Mouse (Mus musculus) right cerebral cortex, postnatal 14 days (tissue): ENCODE data around the gene Srxn1.
"Not testable (repeated sequence)": the region's sequence is repeated elsewhere in the genome, so short reads cannot be mapped to it uniquely, and the experiment has no call there.

Source experiments
- DNase-seq: peaks from one replicate; pipeline ENCODE4 v3.0.0; 2022

The Srxn1 gene

DNA sequence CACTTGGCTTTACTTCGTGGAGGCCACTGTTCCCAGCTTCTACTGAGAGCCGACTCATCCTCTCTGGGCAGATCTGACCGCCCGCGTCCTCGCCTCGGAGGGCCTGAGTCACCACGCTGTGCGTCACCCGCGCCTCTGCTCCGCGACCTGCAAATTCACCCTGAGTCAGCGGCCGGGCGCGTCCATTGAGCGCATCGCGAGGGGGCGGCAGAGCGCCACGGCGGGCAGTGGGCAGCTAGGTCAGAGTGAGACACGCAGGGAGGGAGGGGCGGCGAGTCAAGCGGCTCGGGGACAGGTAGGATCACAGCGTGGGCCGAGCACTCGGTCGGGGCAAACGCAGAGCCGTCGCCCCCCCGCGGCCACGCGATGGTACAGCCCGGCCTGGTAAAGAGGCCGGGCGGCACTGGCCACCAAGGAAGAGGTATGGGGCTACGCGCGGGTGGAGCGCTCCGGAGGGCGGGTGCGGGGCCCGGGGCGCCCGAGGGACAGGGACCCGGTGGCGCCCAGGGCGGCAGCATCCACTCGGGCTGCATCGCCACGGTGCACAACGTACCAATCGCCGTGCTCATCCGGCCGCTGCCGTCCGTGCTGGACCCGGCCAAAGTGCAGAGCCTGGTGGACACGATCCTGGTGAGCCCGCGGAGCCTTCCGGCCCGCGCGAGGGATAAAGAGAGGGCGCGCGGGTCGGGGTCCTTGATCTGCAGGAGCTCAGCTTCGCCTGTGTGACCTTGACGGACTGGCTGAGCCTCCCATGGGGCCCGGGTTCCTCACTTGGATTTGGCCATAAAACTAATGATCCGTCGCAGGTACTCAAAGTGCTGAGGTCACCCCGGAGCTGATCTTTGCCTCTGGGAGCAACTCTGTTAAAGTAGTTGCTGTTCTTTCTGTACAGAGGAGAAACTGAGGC lies at the start of gene Srxn1:
TSS of gene Srxn1 (plus strand) at position 199 of the 907 bp plus-strand sequence.
- peak; percentile 80 for DNase-seq

- DNase-seq: no peak
Measured at GRCm38 (mm10) chr2:152056368-152057251, 48.7 kb upstream of the Srxn1 start.

- no peak for DNase-seq
Measured at GRCm38 (mm10) chr2:152057252-152057563, 48.1 kb upstream of the Srxn1 start.

GRCm38 (mm10) chr2:152062817-152063216 lies 42.5 kb upstream of the Srxn1 start:
- not testable (repeated sequence) for DNase-seq

DNA sequence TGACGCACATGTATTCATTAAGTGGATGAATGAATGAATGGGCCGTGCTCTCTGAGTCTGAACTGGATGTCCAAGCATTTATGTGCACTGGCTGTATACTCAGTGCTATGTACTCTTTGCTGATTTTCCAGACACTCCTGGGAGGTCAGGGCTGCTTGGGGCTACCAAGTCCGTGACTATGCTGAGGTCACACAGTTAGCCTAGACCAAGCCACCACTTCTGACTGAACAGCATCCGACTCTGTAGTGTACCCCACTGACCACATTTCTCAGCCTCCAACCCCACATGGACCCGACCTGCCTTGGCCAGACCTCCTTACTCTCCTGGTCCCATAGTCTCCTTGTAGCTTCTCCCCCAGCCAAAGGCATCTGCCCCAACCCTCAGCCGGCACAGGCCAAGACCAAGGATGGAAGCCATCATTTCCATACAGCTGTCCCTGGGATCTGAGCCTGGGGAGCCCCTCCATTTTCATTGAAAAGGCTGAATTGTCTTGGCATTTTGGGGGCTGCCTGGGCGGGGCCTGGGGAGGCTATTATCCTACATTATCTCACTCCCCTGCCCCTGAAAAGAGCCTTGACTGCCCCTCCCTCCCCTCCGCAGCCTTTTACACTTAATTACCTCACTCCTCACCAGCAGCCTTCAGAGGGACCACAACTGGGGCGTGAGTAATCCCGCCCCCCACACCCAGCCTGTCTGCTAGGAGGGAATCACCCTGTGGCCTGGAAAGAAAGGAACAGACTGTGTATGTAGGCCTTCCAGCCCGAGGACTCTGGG lies 36.5 kb upstream of the Srxn1 start:
- no peak for DNase-seq

GRCm38 (mm10) chr2:152069434-152069786 lies 35.9 kb upstream of the Srxn1 start:
- DNase-seq: no peak

GRCm38 (mm10) chr2:152069941-152070340 lies 35.4 kb upstream of the Srxn1 start:
- DNase-seq: no peak

DNA sequence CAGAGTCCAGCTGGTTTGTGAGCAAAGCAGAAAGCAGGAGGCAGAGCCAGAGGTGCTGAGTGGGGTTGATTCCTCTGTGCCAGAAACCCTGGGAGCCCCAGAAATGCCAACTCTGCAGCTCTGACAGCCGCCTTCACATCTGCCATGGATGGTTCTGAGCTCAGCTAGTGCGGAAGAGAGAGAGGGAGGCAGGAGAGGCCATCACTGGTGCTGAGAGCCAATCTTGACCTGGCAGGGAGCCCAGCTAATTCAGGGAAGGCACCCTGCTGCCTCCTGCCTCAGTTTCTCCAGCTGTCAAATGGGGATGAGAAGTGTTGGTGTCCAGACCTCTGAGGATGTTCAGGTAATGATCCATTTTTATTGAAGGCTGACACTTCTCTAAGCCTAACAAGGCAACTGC lies 30.8 kb upstream of the Srxn1 start:
- DNase-seq: no peak

DNA sequence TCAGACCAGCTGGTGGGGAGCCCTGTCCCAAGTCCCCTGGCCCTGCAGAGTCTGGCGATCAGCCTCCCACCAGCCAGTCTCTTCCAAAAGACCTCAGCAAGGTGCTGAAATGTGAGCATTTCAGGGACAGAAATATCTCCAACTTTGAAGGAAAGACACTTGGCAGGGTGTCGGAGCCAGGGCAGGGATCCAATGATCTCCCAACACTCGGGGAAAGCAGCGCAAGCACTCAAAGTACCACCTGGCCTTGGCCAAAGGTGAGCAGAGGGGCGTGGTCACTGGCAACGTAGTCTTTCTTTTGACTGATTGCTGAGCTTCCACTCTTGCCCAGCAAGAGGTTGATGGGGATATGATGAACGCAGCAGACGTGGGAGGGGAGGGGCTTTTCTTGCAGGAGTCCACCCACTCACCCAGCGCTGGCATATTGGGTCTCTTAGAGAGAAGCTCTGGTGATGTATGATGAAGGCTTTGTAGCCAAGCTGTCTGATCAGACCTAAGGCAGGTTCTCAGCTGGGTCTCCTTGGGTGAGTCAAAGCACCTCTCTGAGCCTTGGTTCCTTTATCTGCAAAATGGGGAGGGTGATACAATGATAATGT lies 29.9 kb upstream of the Srxn1 start:
- no peak for DNase-seq

DNA sequence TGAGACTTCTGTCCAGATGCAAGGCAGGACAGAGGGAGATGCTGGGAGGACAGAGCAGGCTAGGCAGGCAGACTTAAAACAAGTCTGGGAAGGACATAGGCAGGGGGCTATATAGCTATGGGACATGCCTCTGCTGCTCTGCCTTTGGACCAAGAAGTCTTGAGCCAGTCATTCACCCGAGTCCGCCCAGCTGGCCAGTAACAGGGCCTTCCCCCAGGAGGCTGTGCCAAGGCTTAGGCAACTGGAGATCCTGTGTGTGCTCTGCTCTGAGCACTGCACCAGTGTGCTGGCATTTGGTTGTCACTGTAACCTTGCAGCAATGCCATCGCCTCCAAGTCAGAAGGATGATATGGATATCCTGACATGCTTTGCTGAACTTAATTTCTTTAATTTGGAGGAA lies 28.0 kb upstream of the Srxn1 start:
- DNase-seq: no peak

DNA sequence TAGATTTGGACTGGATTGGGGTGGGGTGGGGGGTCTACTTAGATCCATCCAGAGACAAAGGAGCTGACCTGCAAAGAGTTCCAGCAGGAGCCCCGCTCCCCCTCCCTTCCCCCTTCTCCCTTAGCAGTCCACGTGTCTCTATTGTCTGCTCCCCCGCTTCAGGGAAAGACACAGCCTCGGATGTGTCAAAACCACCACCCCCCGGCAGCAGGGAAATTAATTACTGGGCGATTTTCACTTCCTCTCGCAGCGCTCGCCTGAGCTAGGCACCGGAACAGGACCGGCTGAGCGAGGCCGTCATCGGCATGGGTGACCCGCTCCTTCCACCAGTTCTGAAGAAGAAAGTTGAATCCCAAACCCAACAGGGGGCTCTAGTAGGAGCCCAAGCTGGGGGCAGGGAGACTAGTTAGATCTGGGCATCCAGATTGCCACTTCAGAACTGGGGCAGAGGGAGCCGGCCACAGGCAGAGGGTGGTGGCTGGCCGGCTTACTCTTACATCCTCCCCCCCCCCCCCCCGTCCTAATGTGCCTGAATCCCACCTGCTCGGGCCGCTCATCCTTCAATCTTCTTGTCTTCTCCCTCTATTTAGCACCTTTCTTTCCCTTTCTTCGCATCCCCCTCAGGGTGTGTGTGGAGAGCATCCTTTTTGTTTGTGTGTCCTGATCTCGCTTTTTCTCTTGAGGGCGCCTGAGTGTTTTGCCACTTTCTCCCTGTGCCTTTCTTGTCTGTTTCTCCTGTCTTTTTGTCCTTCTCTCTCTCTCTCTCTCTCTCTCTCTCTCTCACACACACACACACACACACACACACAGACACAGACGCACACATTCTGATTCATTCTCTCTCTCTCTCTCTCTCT lies 24.4 kb upstream of the Srxn1 start, which contains the start of gene Scrt2:
TSS of gene Scrt2 (plus strand) at position 845 of the 857 bp plus-strand sequence.
- DNase-seq: no peak

DNA sequence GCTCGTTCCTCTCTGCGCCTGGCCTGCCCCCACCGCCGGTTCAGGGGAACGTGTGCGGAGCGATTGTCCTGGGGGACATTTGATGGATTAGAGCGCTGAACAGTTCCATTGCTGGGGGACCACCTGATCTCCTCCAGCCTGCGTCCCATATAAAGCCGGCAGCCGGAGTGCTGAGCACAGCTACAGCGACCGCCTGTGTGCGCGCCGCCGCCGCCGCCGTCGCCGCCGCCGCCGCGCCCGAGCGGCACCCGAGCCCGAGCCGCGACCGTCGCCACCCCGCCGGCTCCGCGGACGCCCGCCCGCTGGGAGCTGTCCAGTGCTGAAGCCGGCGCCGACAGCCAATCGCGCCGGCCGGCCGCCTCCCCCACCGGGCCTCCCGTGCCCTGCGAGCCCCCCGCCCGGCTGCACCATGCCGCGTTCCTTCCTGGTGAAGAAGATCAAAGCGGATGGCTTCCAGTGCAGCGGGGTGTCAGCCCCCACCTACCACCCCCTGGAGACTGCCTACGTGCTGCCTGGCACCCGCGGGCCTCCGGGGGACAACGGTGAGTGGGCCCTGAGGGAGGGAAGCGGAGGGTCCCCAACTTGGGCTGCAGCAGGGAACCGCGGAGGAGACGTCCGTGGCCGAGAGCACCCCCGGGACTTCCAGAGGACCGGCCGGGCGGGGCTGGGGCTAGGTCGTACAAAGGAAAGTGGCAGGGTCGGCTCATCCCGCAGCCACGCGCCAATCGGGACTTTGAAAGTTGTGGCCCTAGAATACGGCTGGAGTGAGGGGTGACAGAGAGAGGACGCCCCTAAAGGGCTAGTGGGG lies 23.5 kb upstream of the Srxn1 start:
- peak; percentile 66 for DNase-seq

DNA sequence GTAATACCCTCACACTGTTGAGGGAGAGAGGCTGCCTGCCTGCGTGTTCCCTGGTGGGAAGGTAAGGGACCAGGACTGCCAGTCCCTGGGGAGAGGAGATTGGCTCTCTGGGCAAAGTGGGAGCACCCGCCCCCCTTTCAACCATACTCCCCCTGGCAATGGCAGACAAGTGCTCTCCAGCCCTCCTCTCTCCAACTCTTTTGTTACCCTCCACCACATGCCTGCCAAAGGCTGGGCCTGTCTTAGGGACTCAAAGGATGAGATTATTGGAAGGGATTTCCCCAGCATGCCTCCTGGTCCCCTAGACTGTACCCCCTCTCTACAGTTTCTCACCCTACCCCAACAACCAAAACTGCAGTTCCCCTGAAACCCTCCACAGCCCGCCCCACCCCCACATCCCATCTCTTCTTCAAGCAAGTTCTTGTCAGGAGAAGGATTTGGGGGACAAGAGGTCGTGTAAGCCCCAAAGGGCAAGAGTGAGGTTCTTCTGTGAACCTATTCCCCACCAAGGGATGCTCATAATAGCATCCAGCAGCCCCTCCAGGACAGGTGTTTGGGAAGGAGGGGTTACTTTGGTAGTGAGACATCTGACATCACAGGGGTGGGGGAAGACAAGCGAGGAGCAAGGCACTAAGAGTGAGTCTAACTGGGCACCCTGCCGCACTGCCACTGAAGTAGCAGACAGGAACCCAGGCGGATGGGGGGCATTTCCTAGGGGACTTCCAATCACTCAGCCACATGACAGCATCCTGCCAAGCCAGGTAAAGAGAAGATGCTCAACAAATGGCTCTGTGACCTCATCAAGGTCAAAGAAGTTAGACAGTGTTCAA lies 22.6 kb upstream of the Srxn1 start:
- no peak for DNase-seq

GRCm38 (mm10) chr2:152083411-152083810 lies 21.9 kb upstream of the Srxn1 start:
- no peak for DNase-seq

DNA sequence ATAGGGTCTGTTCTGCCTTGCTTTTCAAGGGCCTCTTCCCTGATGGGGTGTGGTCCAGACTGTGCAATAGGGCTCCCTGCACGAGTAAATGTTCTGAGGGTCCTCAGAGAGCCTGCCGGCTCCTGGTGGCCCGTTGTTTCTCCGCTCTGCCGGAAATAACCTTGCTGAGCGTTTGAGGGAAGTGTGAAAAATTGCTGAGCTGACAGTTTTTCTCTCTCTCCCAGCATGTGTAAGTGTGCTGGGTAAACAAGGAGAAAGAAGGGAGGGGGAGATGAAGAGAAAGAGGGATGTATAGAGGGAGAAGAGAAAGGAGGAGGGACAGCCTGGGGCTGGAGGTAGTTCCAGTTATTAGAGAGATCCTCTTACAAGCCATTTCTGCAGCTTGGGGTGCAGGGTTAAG lies 21.0 kb upstream of the Srxn1 start:
- no peak for DNase-seq

- no peak for DNase-seq
Measured at GRCm38 (mm10) chr2:152085414-152085813, 19.9 kb upstream of the Srxn1 start.

- DNase-seq: no peak
Measured at GRCm38 (mm10) chr2:152086451-152086850, 18.9 kb upstream of the Srxn1 start.

GRCm38 (mm10) chr2:152087111-152087510 lies 18.2 kb upstream of the Srxn1 start:
- peak; percentile 41 for DNase-seq

- DNase-seq: peak; percentile 77
Measured at GRCm38 (mm10) chr2:152089078-152089477, 16.2 kb upstream of the Srxn1 start.

DNA sequence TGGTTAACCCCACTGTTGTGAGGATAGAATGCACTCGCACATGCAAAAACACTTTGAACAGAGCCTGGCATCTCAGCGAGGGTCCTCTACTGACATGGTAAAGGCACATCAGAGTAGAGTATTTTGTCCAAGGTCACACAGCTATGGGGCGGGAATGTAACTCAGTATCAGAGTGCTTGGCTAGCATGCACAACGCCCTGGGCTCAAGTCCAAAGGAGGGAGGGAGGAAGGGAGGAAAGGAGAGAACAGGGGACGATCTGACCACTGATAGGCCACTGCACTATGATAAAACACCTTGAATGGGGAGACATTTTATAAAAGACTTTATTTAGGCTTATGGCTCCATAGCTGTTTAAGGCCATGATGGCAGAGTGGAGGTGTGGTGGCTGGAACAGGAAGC lies 15.7 kb upstream of the Srxn1 start:
- DNase-seq: no peak
